Mouse (Mus musculus): ENCODE measurements around the gene Manba. TPM values are rescaled to one million over a fixed set of nuclear protein-coding genes. Genes with fewer than 3 reads are reported as not detected.

The Manba gene
- polyA plus RNA-seq, 1 experiment = 5.4 TPM

DNA sequence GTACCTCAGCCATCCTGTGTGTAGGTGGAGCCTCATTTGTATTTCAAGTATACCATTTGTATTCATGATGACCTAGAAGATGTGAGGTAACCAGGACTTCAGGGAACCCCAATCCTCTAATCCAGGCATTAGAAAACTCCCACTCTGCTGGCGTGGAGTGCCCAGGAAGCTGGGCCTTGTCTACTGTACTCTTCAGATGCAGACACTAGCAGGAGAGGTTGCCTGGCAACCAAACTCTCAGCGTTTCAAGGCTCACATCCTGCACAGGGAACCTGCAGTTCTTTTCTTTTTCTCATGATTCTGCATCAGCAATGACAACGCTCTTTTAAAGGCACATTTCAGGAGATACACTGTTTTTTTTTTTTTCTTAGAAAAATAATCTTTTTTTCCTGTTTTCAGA is 124.8 kb downstream of the Manba start:
- DNase-seq (ENCODE audit: extremely low spot score in 1 of 2, low spot score in 1 of 2) = peak; percentile 70 to 74

GRCm38 (mm10) chr3:135614376-135614775 is 129.0 kb downstream of the Manba start:
- DNase-seq (ENCODE audit: extremely low spot score in 1 of 2, low spot score in 1 of 2) = no peak

DNA sequence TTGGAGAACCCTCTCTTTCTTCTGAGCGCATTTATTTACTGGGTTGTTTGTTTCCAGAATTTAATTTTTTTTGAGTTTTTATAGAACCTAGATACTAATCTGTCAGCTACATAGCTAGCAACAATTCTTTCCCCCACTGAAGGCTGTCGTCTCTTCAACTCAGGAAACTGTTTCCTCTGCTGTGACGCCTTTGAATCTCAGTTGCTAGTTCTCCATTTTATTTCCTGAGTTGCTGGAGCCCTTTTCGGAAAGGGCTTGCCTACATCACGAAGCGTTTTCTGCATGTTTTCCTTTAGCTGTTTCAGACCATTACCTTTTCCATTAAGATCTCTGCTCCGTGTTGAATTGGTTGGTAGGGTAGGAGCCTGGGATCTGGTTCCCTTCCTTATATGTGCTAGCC is 131.3 kb downstream of the Manba start:
- DNase-seq (ENCODE audit: extremely low spot score in 1 of 2, low spot score in 1 of 2) = no peak

Other genes with a start within 250 kb of the Manba start
- gene Bdh2, start 204.4 kb upstream of the Manba start, polyA plus RNA-seq (2012; rRNA removed) = 2.7 and 4.0 TPM in 2 replicates
- gene Slc9b2, start 177.9 kb upstream of the Manba start, polyA plus RNA-seq (2012; rRNA removed) = 2.5 and 3.6 TPM in 2 replicates
- gene Slc9b1, start 137.6 kb upstream of the Manba start, polyA plus RNA-seq (2012; rRNA removed) = 0.36 and 0.99 TPM in 2 replicates
- gene Cisd2, start 61.7 kb upstream of the Manba start, polyA plus RNA-seq (2012; rRNA removed) = 43.7 and 47.3 TPM in 2 replicates
- gene Ube2d3, start 47.5 kb upstream of the Manba start, polyA plus RNA-seq (2012; rRNA removed) = 166 and 187 TPM in 2 replicates
- gene Nfkb1, start 205.9 kb downstream of the Manba start, polyA plus RNA-seq (2012; rRNA removed) = 23.4 and 24.0 TPM in 2 replicates

All from frontal cortex, adult 2 months (tissue).